Mouse (Mus musculus) layer of hippocampus, adult 18-20 months (tissue): Measurements from ENCODE around the gene Osr1. TPM values are rescaled to one million over a fixed set of nuclear protein-coding genes. Genes with fewer than 3 reads are reported as not detected.

Source experiments
- DNase-seq, 2 experiments: peaks; one replicate each; pipeline ENCODE4 v3.0.0; 2022; ENCODE audit warnings: low spot score in 2 of 2
- total RNA-seq, 2 experiments: library from RNA; stranded (reverse); gene quantifications; 2 replicates each; pipeline ENCODE4 v1.2.3; 2021

The Osr1 gene
- total RNA-seq, 2 experiments from 2014 or later, result 3.1 to 3.8 TPM

DNA sequence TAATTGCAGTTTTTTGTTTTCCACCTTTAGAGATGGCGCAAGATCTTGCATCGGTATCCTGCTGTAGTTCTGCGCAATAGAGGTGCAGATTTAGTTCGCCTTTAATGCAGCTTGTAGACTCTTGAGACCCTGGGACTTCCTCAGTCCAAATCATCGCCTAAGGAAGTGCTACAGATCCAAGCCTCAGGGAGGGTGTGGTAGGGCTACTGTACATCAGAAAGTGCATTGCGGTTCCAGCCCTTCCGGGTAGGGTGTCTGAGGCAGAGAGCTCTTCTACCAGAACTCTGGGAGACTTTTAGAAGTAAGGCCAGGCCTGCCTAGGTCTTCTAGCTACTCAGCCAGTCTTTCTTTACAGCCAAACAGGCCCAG lies 15.2 kb downstream of the Osr1 start:
- DNase-seq, result no peak

DNA sequence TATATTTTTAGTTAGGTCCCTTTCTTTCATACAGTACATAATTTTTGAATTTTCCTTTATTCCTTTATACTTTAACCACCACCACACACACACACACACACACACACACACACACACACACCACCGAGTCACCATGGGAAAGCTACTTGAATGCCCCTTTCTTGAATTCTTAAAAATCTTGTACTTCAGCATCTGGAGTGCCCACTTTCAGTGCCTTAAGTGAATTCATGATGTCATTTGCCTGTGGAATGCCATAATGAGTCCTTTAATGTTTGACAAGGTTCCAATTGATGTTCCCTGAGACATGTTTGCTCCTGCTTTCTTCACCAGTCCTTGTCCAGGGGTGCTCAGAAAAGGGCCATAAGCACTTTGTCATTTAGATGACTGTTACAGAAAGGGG lies 17.8 kb downstream of the Osr1 start:
- DNase-seq, result no peak

DNA sequence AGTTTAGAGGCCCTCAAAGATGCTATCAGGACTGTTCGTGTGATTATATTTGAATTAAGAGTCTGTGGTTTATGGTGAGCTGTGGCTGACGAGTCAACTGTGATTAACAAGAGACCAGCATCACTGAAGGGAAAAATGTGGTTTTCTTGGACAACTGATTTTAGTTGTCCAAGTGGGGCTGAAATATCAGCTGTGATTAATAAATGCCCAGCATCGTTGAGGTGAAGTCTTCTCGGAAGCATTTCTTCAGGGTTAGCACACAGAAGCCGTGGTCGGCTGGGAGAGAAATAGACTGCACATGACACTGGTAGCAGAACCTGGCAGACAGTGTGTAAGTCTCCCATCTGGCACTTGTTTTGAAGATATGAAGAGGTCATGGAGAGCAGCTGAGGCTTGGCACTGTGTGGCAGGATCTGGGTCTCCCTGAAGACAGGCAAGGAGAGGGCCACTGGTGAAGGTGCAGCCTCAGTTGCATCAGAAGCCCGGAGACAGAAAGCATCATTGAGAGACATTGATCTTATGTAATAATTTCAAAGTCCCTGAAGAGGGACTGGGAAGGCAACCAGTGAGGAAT lies 19.7 kb downstream of the Osr1 start:
- DNase-seq, result no peak

DNA sequence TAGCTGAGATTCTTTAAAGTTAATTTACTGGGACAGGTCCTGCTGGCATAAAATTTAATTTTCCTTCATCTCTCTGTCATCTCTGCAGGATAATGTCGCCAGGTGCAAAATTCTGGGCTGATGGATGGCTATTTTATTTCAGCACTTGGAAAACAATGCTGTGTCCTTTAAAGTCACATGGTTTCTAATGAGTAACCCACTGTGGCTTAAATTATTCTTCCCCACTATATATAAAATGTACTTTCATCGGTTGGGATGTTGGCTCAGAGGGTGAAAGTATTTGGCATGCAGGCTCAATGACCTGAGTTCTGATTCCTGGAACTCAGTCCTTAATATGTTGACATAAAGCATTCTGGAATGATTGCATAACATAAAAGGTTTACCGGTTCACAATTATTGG lies 21.2 kb downstream of the Osr1 start:
- DNase-seq, result no peak

DNA sequence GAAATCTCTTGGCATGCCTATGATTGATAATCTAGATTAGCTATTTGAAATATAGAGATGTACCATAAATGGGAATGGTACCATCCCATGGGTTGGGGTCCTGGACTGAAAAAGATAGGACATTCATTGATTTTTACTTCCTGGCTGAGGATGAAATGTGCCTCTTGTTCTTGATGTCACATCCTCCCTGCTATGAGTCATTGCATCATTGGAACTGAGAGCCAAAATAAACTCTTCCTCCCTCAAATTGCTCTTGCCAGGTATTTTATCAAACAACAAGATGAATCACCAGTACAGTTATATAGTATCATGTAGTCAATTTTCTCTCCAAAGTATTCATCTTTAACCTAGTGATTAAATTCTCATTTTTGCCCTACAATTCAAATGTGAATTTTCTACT lies 28.3 kb downstream of the Osr1 start:
- no peak for DNase-seq
